Mouse (Mus musculus) adrenal gland, postnatal 25 days (tissue): Measurements from ENCODE around the gene Med4. TPM values are rescaled to one million over a fixed set of nuclear protein-coding genes. Genes with fewer than 3 reads are reported as not detected.

Source experiments
- total RNA-seq: library from RNA; stranded (reverse); gene quantifications from 2 replicates; pipeline ENCODE4 v1.2.3, GENCODE M21; 2021

The Med4 gene
- total RNA-seq, 1 experiment from 2014 or later, result 28.0 TPM

Other genes with a start within 250 kb of the Med4 start
- gene Rb1, start 184.2 kb upstream of the Med4 start, total RNA-seq, result 19.8 and 21.3 TPM in 2 replicates
- 881 and 1,010 TPM in 2 replicates for gene Itm2b, start 124.7 kb upstream of the Med4 start, total RNA-seq
- 291 and 342 TPM in 2 replicates for gene Sucla2, start 15.3 kb downstream of the Med4 start, total RNA-seq
- gene Nudt15, start 38.2 kb downstream of the Med4 start, total RNA-seq, result 6.9 and 8.5 TPM in 2 replicates
- not detected in 2 replicates for gene Gm21750, start 151.2 kb downstream of the Med4 start, total RNA-seq